Mouse (Mus musculus): ENCODE data around the gene Slc45a1. TPM values are rescaled to one million over a fixed set of nuclear protein-coding genes. Genes with fewer than 3 reads are reported as not detected.

The Slc45a1 gene
- polyA plus RNA-seq, 1 experiment from 2014 or later = 21.0 TPM

GRCm38 (mm10) chr4:150583777-150584135 lies 68.2 kb downstream of the Slc45a1 start:
- ATAC-seq (ENCODE audit: low FRiP score, low read depth) = no peak

GRCm38 (mm10) chr4:150582966-150583776 lies 68.8 kb downstream of the Slc45a1 start:
- ATAC-seq (ENCODE audit: low FRiP score, low read depth) = no peak
- no peaks in the 10 kb centered on the region for H3K36me3 ChIP-seq
- H3K9me3 ChIP-seq = no peaks in the 10 kb centered on the region
- 47% methylated on average over 13 of the region's 13 CpGs for WGBS
- no peak overlapping the region for H3K4me2 ChIP-seq (replicated peaks)
- no peak overlapping the region for H3K9ac ChIP-seq
- H3K4me3 ChIP-seq = no peak overlapping the region
- H3K27me3 ChIP-seq (replicated peaks) = no peaks in the 10 kb centered on the region
- no peak overlapping the region for H3K27ac ChIP-seq
- H3K4me1 ChIP-seq = peaks cover 26% of the 10 kb centered on the region

More at GRCm38 (mm10) chr4:150583777-150584135, 68.2 kb downstream of the Slc45a1 start:
- WGBS = 60% methylated on average over 3 of the region's 3 CpGs
- Histone ChIP-seq H3K4me2 (replicated peaks) (no peak overlapping the region), H3K9ac (no peak overlapping the region), H3K36me3 (no peaks in the 10 kb centered on the region), H3K4me1 (peaks cover 26% of the 10 kb centered on the region), H3K9me3 (no peaks in the 10 kb centered on the region), H3K4me3 (no peak overlapping the region), H3K27me3 (replicated peaks) (no peaks in the 10 kb centered on the region), H3K27ac (no peak overlapping the region)

- no peak overlapping the region for H3K27ac ChIP-seq
- WGBS = 74% methylated on average over 10 of the region's 10 CpGs
- H3K4me2 ChIP-seq (replicated peaks) = no peak overlapping the region
- no peaks in the 10 kb centered on the region for H3K36me3 ChIP-seq
- no peaks in the 10 kb centered on the region for H3K9me3 ChIP-seq
- H3K9ac ChIP-seq = no peak overlapping the region
- ATAC-seq (ENCODE audit: low FRiP score, low read depth) = no peak
- H3K4me1 ChIP-seq = peaks cover 26% of the 10 kb centered on the region
- H3K27me3 ChIP-seq (replicated peaks) = no peaks in the 10 kb centered on the region
- H3K4me3 ChIP-seq = no peak overlapping the region
These were observed 69.8 kb downstream of the Slc45a1 start for GRCm38 (mm10) chr4:150581931-150582723.

Other genes with a start within 250 kb of the Slc45a1 start
- gene Errfi1, start 201.7 kb upstream of the Slc45a1 start, polyA plus RNA-seq (2016; fragmentation: Nextera tagmentation; extraction: Ambion mirVana) = 56.1 and 60.3 TPM in 2 replicates

Measured in neural tube, embryonic 12.5 days (tissue).